Mouse (Mus musculus) midbrain, embryonic 12.5 days (tissue): Measurements from ENCODE around the gene Macc1. TPM values are rescaled to one million over a fixed set of nuclear protein-coding genes. Genes with fewer than 3 reads are reported as not detected.

Source experiments
- ATAC-seq: fragments of 200-750 bp; cut with Nextera tagmentation; 2 replicates; pipeline ENCODE4 v1.8.0; 2017; ENCODE audit warnings: low read depth, moderate TSS enrichment, moderate library complexity; ENCODE audit not compliant: low FRiP score
- H3K27ac ChIP-seq: fragments of 300-500 bp; sonication (generic); replicated peaks from 2 replicates; pipeline ENCODE4 v1.5.1; 2016; ENCODE audit warnings: mild to moderate bottlenecking
- H3K27me3 ChIP-seq: fragments of 300-500 bp; sonication (generic); 2 replicates; pipeline ENCODE4 v1.6.1; 2016; ENCODE audit warnings: mild to moderate bottlenecking
- H3K36me3 ChIP-seq: fragments of 300-500 bp; sonication (generic); 2 replicates; pipeline ENCODE4 v1.6.1; 2016
- H3K4me1 ChIP-seq: fragments of 300-500 bp; sonication (generic); 2 replicates; pipeline ENCODE4 v1.6.1; 2016
- H3K4me2 ChIP-seq: fragments of 300-500 bp; sonication (generic); replicated peaks from 2 replicates; pipeline ENCODE4 v1.6.1; 2016; ENCODE audit warnings: mild to moderate bottlenecking, moderate library complexity
- H3K4me3 ChIP-seq: fragments of 300-500 bp; sonication (generic); 2 replicates; pipeline ENCODE4 v1.5.1; 2016; ENCODE audit warnings: mild to moderate bottlenecking
- H3K9ac ChIP-seq: fragments of 300-500 bp; sonication (generic); replicated peaks from 2 replicates; pipeline ENCODE4 v1.6.1; 2016; ENCODE audit warnings: mild to moderate bottlenecking, moderate library complexity
- H3K9me3 ChIP-seq: fragments of 300-500 bp; sonication (generic); 2 replicates; pipeline ENCODE4 v1.6.1; 2016; ENCODE audit warnings: mild to moderate bottlenecking
- WGBS: fragments of 180-500 bp; shearing (Covaris S2); methylation state at CpG from one replicate; pipeline ENCODE4 v1.1.7; 2016; 5-methylcytosine and 5-hydroxymethylcytosine counted together
- polyA plus RNA-seq: library from polyadenylated mRNA; unstranded; fragments of >200 nt; fragmentation: Nextera tagmentation; extraction: Ambion mirVana; gene quantifications from 2 replicates; pipeline ENCODE4 v1.2.1, GENCODE M21; 2016

Macc1 gene
- polyA plus RNA-seq, 1 experiment from 2014 or later, result 0.18 TPM

- Histone ChIP-seq H3K4me2 (no peak overlapping the region), H3K36me3 (no peaks in the 10 kb centered on the region), H3K9me3 (no peaks in the 10 kb centered on the region), H3K9ac (no peak overlapping the region), H3K27me3 (no peaks in the 10 kb centered on the region), H3K4me3 (no peak overlapping the region), H3K4me1 (no peaks in the 10 kb centered on the region), H3K27ac (no peak overlapping the region)
- ATAC-seq, result no peak
- 65% methylated on average over 3 of the region's 3 CpGs for WGBS
These were observed 137.2 kb downstream of the Macc1 start for GRCm38 (mm10) chr12:119451232-119451631.

GRCm38 (mm10) chr12:119454076-119454475, 140.0 kb downstream of the Macc1 start:
- H3K27me3 ChIP-seq, result no peaks in the 10 kb centered on the region
- H3K36me3 ChIP-seq, result no peaks in the 10 kb centered on the region
- H3K4me1 ChIP-seq, result no peaks in the 10 kb centered on the region
- 23% methylated on average over 1 of the region's 1 CpGs for WGBS
- no peaks in the 10 kb centered on the region for H3K9me3 ChIP-seq
- H3K9ac ChIP-seq, result no peak overlapping the region
- H3K4me3 ChIP-seq, result no peak overlapping the region
- no peak overlapping the region for H3K27ac ChIP-seq
- no peak overlapping the region for H3K4me2 ChIP-seq
- ATAC-seq, result no peak

GRCm38 (mm10) chr12:119464040-119464939, 150.2 kb downstream of the Macc1 start:
- Histone ChIP-seq H3K9ac (no peak overlapping the region), H3K36me3 (no peaks in the 10 kb centered on the region), H3K27me3 (no peaks in the 10 kb centered on the region), H3K4me2 (no peak overlapping the region), H3K27ac (no peak overlapping the region), H3K9me3 (no peaks in the 10 kb centered on the region), H3K4me3 (no peak overlapping the region), H3K4me1 (0 out of 2 replicates have a peak, but pooled peaks cover 3% of the 10 kb centered on the region)
- ATAC-seq, result peak; percentile 97
- 32% methylated on average over 2 of the region's 2 CpGs for WGBS

- Histone ChIP-seq H3K4me3 (no peak overlapping the region), H3K4me2 (no peak overlapping the region), H3K27me3 (no peaks in the 10 kb centered on the region), H3K27ac (no peak overlapping the region), H3K36me3 (no peaks in the 10 kb centered on the region), H3K9me3 (no peaks in the 10 kb centered on the region), H3K9ac (no peak overlapping the region), H3K4me1 (0 out of 2 replicates have a peak, but pooled peaks cover 3% of the 10 kb centered on the region)
- 56% methylated on average over 1 of the region's 1 CpGs for WGBS
- ATAC-seq, result peak; percentile 38
These were observed 150.8 kb downstream of the Macc1 start for GRCm38 (mm10) chr12:119464940-119465245.

GRCm38 (mm10) chr12:119467656-119468055, 153.6 kb downstream of the Macc1 start:
- H3K4me3 ChIP-seq, result no peak overlapping the region
- no peaks in the 10 kb centered on the region for H3K36me3 ChIP-seq
- 52% methylated on average over 1 of the region's 1 CpGs for WGBS
- no peak overlapping the region for H3K4me2 ChIP-seq
- H3K9ac ChIP-seq, result no peak overlapping the region
- H3K4me1 ChIP-seq, result 0 out of 2 replicates have a peak, but pooled peaks cover 3% of the 10 kb centered on the region
- no peaks in the 10 kb centered on the region for H3K27me3 ChIP-seq
- no peaks in the 10 kb centered on the region for H3K9me3 ChIP-seq
- H3K27ac ChIP-seq, result no peak overlapping the region
- ATAC-seq, result no peak

- no peak overlapping the region for H3K27ac ChIP-seq
- no peak overlapping the region for H3K4me2 ChIP-seq
- H3K27me3 ChIP-seq, result no peaks in the 10 kb centered on the region
- no peak overlapping the region for H3K9ac ChIP-seq
- H3K4me3 ChIP-seq, result no peak overlapping the region
- H3K4me1 ChIP-seq, result no peaks in the 10 kb centered on the region
- H3K9me3 ChIP-seq, result no peaks in the 10 kb centered on the region
- H3K36me3 ChIP-seq, result no peaks in the 10 kb centered on the region
- peak; percentile 77 for ATAC-seq
These were observed 156.2 kb downstream of the Macc1 start for GRCm38 (mm10) chr12:119470260-119470659.

- H3K9me3 ChIP-seq, result no peaks in the 10 kb centered on the region
- H3K27ac ChIP-seq, result no peak overlapping the region
- no peak overlapping the region for H3K9ac ChIP-seq
- WGBS, result 86% methylated on average over 2 of the region's 2 CpGs
- H3K4me2 ChIP-seq, result no peak overlapping the region
- H3K36me3 ChIP-seq, result no peaks in the 10 kb centered on the region
- no peaks in the 10 kb centered on the region for H3K4me1 ChIP-seq
- no peaks in the 10 kb centered on the region for H3K27me3 ChIP-seq
- no peak overlapping the region for H3K4me3 ChIP-seq
- ATAC-seq, result no peak
These were observed 169.2 kb downstream of the Macc1 start for GRCm38 (mm10) chr12:119483296-119483695.

- ATAC-seq, result no peak
- H3K9ac ChIP-seq, result no peak overlapping the region
- no peaks in the 10 kb centered on the region for H3K4me1 ChIP-seq
- no peaks in the 10 kb centered on the region for H3K9me3 ChIP-seq
- no peak overlapping the region for H3K27ac ChIP-seq
- no peak overlapping the region for H3K4me3 ChIP-seq
- 94% methylated on average over 5 of the region's 5 CpGs for WGBS
- H3K27me3 ChIP-seq, result no peaks in the 10 kb centered on the region
- H3K36me3 ChIP-seq, result no peaks in the 10 kb centered on the region
- no peak overlapping the region for H3K4me2 ChIP-seq
These were observed 170.0 kb downstream of the Macc1 start for GRCm38 (mm10) chr12:119483922-119484631.

GRCm38 (mm10) chr12:119511145-119511544, 197.1 kb downstream of the Macc1 start:
- Histone ChIP-seq H3K4me3 (no peak overlapping the region), H3K27ac (no peak overlapping the region), H3K36me3 (no peaks in the 10 kb centered on the region), H3K4me2 (no peak overlapping the region), H3K27me3 (no peaks in the 10 kb centered on the region), H3K9me3 (no peaks in the 10 kb centered on the region), H3K4me1 (no peaks in the 10 kb centered on the region), H3K9ac (no peak overlapping the region)
- no peak for ATAC-seq

Other genes with a start within 250 kb of the Macc1 start
- gene Itgb8, start 75.5 kb upstream of the Macc1 start, polyA plus RNA-seq, result 32.5 and 34.1 TPM in 2 replicates